Mouse (Mus musculus) liver, embryonic 14.5 days (tissue): ENCODE measurements around the gene Ngfr. TPM values are rescaled to one million over a fixed set of nuclear protein-coding genes. Genes with fewer than 3 reads are reported as not detected.
A peak's percentile ranks its signal among the peaks of the same experiment; 100 is the strongest.

Source experiments
- ATAC-seq: fragments of 200-750 bp; cut with Nextera tagmentation; 2 replicates; pipeline ENCODE4 v1.8.0; 2017; ENCODE audit warnings: moderate number of reproducible peaks, mild to moderate bottlenecking, moderate library complexity; ENCODE audit not compliant: insufficient read depth
- DNase-seq, 3 experiments: peaks; one replicate each; pipeline ENCODE4 v3.0.0-alpha.2; 2012 to 2013; ENCODE audit warnings: low read depth in 3 of 3, low spot score in 3 of 3
- H3K27ac ChIP-seq: fragments of 300-500 bp; sonication (generic); 2 replicates; pipeline ENCODE4 v1.5.1; 2014; ENCODE audit warnings: moderate library complexity, mild to moderate bottlenecking, control low read depth, inconsistent platforms
- H3K27me3 ChIP-seq: fragments of 300-500 bp; sonication (generic); 2 replicates; pipeline ENCODE4 v1.6.1; 2014; ENCODE audit warnings: mild to moderate bottlenecking, low read length, moderate library complexity; ENCODE audit not compliant: control insufficient read depth, insufficient read depth
- H3K36me3 ChIP-seq: fragments of 300-500 bp; sonication (generic); replicated peaks from 2 replicates; pipeline ENCODE4 v1.6.1; 2014; ENCODE audit warnings: low read depth; ENCODE audit not compliant: control insufficient read depth, insufficient read depth
- H3K4me1 ChIP-seq, 2 experiments: fragments of 200-500 bp in 1 of 2; fragments of 300-500 bp in 1 of 2; sonication (generic) in 1 of 2; replicated peaks; 2 replicates each; pipeline ENCODE4 v1.6.1; 2012 to 2014; ENCODE audit warnings: antibody characterized with exemption in 1 of 2, inconsistent platforms in 1 of 2, low read length in 1 of 2; ENCODE audit not compliant: control insufficient read depth in 2 of 2, insufficient read depth in 2 of 2
- H3K4me2 ChIP-seq: fragments of 300-500 bp; sonication (generic); 2 replicates; pipeline ENCODE4 v1.6.1; 2014; ENCODE audit warnings: low read depth, mild to moderate bottlenecking, control low read depth, moderate library complexity
- H3K4me3 ChIP-seq, 2 experiments: fragments of 200-500 bp in 1 of 2; fragments of 300-500 bp in 1 of 2; sonication (generic) in 1 of 2; 2 replicates each; pipeline ENCODE4 v1.5.1; 2012 to 2014; ENCODE audit warnings: low read depth in 2 of 2, low read length in 2 of 2, mild to moderate bottlenecking in 2 of 2, control low read depth in 1 of 2, inconsistent platforms in 1 of 2, moderate library complexity in 1 of 2; ENCODE audit not compliant: insufficient read depth in 1 of 2
- H3K9ac ChIP-seq: fragments of 300-500 bp; sonication (generic); replicated peaks from 2 replicates; pipeline ENCODE4 v1.6.1; 2014; ENCODE audit warnings: mild to moderate bottlenecking, control low read depth, moderate library complexity
- H3K9me3 ChIP-seq: fragments of 300-500 bp; sonication (generic); 2 replicates; pipeline ENCODE4 v1.6.1; 2016; ENCODE audit warnings: low read length, mixed read lengths; ENCODE audit not compliant: control insufficient read depth
- CTCF ChIP-seq: IDR thresholded peaks from 2 replicates; pipeline ENCODE4 v1.5.1; 2016; ENCODE audit warnings: antibody characterized with exemption, low read depth, control low read depth
- EP300 ChIP-seq: IDR thresholded peaks from 2 replicates; pipeline ENCODE4 v1.6.1; 2016; ENCODE audit warnings: antibody characterized with exemption, low read depth
- WGBS: fragments of 180-500 bp; shearing (Covaris S2); extraction: QIAGEN DNeasy Blood & Tissue Kit; methylation state at CpG from one replicate; pipeline ENCODE4 v1.1.7; 2014; ENCODE audit not compliant: insufficient replicate concordance; 5-methylcytosine and 5-hydroxymethylcytosine counted together
- polyA plus RNA-seq, 2 experiments: library from polyadenylated mRNA; depleted of rRNA in 1 of 2; stranded (reverse) in 1 of 2; unstranded in 1 of 2; fragments of >200 nt; fragmentation: Nextera tagmentation in 1 of 2; extraction: Ambion mirVana in 1 of 2; gene quantifications; 2 replicates each; pipeline versions ENCODE4 v1.2.1 to v1.2.3; 2012 to 2014

Ngfr gene
- polyA plus RNA-seq, 2 experiments, result 1.2 to 2.1 TPM

DNA sequence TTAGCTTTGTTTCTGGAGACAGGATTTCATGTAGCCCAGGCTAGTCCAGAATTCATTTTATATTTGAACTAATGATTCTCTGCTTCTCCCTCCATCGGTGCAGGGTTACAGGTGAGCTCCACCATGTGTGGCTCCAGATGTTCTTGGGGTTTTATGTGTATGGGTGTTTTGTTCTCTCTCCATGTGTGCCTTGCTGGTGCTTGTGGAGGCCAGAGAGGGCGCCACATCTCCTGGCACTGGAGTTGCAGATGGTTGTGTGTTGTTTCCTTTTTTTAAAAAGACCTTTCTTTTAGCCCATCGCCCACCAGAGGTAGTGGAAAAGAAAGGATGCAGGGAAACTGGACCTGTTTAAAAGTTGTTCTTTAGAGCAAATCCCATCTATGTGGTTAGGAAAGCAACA is 59.3 kb downstream of the Ngfr start:
- H3K4me2 ChIP-seq, result no peak overlapping the region
- H3K4me3 ChIP-seq, result no peak overlapping the region
- ATAC-seq (no peak), DNase-seq (no peak)
- no peaks in the 10 kb centered on the region for H3K27me3 ChIP-seq
- 49% methylated on average over 3 of the region's 3 CpGs for WGBS
- no peak overlapping the region for H3K9ac ChIP-seq
- H3K36me3 ChIP-seq, result no peaks in the 10 kb centered on the region
- no peak overlapping the region for H3K27ac ChIP-seq
- no peaks in the 10 kb centered on the region for H3K4me1 ChIP-seq
- no peaks in the 10 kb centered on the region for H3K9me3 ChIP-seq
- TF ChIP-seq CTCF, result no peak
- no peak for TF ChIP-seq EP300

DNA sequence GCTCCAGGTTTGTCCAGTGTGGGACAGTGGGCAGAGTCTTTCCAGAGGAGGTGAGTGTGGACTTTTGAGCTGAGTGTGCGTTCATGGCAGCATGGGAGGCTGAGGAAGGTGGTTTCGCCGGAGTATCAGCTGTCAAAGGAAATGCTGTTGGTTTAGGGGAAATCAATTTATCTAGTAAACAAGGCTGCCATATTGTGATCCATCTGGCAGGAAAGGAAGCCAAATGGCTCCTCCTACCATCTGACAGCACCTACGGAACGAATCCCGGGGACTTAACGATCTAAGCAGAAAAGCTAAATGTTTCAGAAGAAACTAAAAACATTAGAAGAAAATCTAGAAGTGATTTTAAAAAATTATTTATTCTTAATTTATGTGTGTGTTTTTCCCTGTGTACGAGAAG is 60.2 kb downstream of the Ngfr start:
- WGBS, result 65% methylated on average over 8 of the region's 8 CpGs
- Histone ChIP-seq H3K9me3 (no peaks in the 10 kb centered on the region), H3K27ac (no peak overlapping the region), H3K4me2 (no peak overlapping the region), H3K4me3 (no peak overlapping the region), H3K36me3 (no peaks in the 10 kb centered on the region), H3K9ac (no peak overlapping the region), H3K4me1 (no peaks in the 10 kb centered on the region), H3K27me3 (no peaks in the 10 kb centered on the region)
- no peak for ATAC-seq
- no peak for TF ChIP-seq EP300
- no peak for TF ChIP-seq CTCF
- DNase-seq, result no peak

DNA sequence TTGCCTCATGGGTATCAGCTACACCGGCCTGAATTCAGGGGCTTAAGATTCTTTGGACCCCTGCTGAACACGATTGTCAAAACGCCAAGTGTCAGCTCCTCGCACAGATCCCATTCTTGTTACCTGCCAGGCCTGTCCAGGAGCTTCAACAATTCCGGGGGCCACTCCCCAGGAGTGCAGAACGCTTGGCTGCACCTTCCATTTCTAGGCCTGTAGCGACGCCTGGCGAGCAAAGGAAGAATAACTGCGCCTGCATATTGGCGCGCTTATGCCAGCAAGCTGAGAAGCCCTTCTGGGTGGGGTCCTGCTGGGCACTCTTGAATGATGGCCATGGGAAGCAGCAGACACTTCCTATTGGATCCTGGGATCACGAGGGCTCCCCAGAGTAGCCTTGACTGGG is 66.0 kb downstream of the Ngfr start:
- ATAC-seq, result no peak
- peaks cover 5% of the 10 kb centered on the region for H3K27me3 ChIP-seq

DNA sequence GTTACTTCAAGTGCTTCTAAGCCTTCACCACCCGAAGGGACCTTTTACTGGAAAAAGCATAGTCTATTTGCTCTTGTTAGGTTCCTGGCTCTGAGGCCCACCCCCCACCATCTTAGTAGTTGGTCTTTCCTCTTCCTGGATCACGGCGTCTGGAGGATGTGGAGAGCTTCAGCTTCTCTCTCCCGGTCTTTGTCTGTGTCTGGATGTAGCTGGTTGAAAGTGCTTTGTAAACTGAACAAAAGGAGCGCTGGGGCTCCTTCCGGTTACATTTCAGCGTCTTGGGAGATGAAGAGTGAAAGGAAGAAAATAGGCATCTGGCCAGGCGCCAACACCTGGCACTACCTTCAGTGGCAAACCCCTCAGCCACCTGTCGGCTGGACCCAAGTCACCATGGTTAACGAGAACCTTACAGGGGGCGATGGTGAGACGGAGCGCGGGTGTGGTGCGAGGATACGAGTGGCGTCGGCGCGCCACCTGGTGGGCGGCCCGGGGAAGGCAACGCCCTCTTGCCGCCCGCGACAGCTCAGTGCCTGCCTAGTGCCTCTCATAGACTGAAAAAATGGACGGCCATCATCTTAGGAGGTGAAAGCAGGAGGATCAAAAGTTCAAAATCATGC is 67.0 kb downstream of the Ngfr start:
- peak; percentile 62; the same call in 1 of the 2 replicates for ATAC-seq
- TF ChIP-seq EP300, result no peak
- TF ChIP-seq CTCF, result peak; percentile 99
- Histone ChIP-seq H3K9ac (no peak overlapping the region), H3K36me3 (no peaks in the 10 kb centered on the region), H3K4me3 (0 out of 4 replicates have a peak overlapping the region, but pooled peaks of 1 of the 2 experiments have one; percentile 12), H3K4me1 (no peaks in the 10 kb centered on the region), H3K27me3 (peaks cover 14% of the 10 kb centered on the region), H3K9me3 (no peaks in the 10 kb centered on the region), H3K4me2 (peak overlapping the region; percentile 48), H3K27ac (no peak overlapping the region)
- 3% methylated on average over 27 of the region's 27 CpGs for WGBS
- DNase-seq, result peak; percentile 44 to 58 (median 53)

More for the DNA sequence above, 66.0 kb downstream of the Ngfr start:
- Histone ChIP-seq H3K36me3 (no peaks in the 10 kb centered on the region), H3K4me1 (no peaks in the 10 kb centered on the region), H3K4me2 (peak overlapping the region; percentile 37), H3K9me3 (no peaks in the 10 kb centered on the region), H3K27ac (no peak overlapping the region), H3K9ac (no peak overlapping the region), H3K4me3 (no peak overlapping the region)
- peak; percentile 47 to 49 (median 48) for DNase-seq
- WGBS, result 1% methylated on average over 13 of the region's 13 CpGs
- TF ChIP-seq CTCF, result peak; percentile 91
- TF ChIP-seq EP300, result no peak

DNA sequence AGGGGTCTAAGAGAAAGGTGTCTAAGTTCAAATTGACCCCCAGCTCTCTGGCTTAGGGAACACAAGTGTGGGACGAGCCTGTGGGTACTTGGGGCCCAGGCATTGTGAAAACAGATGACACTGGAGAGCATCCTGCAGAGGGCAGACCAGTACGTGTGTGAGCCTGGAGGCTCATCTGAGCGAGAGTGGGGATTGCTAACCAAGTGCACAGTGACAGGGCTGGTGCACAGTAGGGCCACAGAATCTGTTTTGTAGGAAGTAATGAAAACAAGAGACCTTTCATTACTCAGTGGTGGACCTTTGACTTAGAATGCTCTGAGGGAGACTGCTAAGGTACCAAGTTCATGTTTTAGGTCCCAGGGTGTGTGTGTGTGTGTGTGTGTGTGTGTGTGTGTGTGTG is 67.5 kb downstream of the Ngfr start:
- Histone ChIP-seq H3K4me2 (no peak overlapping the region), H3K27me3 (peaks cover 20% of the 10 kb centered on the region), H3K27ac (no peak overlapping the region), H3K4me3 (no peak overlapping the region), H3K36me3 (no peaks in the 10 kb centered on the region), H3K9ac (no peak overlapping the region), H3K9me3 (no peaks in the 10 kb centered on the region), H3K4me1 (no peaks in the 10 kb centered on the region)
- ATAC-seq (no peak), DNase-seq (no peak)
- TF ChIP-seq CTCF, result peak; percentile 17; the same call in 1 of the 2 replicates
- no peak for TF ChIP-seq EP300
- 44% methylated on average over 3 of the region's 3 CpGs for WGBS
